Mouse (Mus musculus) liver, embryonic 13.5 days (tissue): ENCODE measurements around the gene Zbtb32. TPM values are rescaled to one million over a fixed set of nuclear protein-coding genes. Genes with fewer than 3 reads are reported as not detected.

Experiments
- ATAC-seq: fragments of 200-750 bp; cut with Nextera tagmentation; 2 replicates; pipeline ENCODE4 v1.8.0; 2017; ENCODE audit warnings: low read depth, mild to moderate bottlenecking, moderate number of reproducible peaks, moderate library complexity
- DNase-seq: peaks from one replicate; pipeline ENCODE4 v3.0.0; 2022
- H3K27ac ChIP-seq: fragments of 300-500 bp; sonication (generic); 2 replicates; pipeline ENCODE4 v1.5.1; 2015; ENCODE audit warnings: moderate library complexity, mild to moderate bottlenecking, inconsistent platforms
- H3K27me3 ChIP-seq: fragments of 300-500 bp; sonication (generic); 2 replicates; pipeline ENCODE4 v1.6.1; 2015; ENCODE audit warnings: mild to moderate bottlenecking, inconsistent platforms
- H3K36me3 ChIP-seq: fragments of 300-500 bp; sonication (generic); 2 replicates; pipeline ENCODE4 v1.6.1; 2015; ENCODE audit warnings: mild to moderate bottlenecking, inconsistent platforms
- H3K4me1 ChIP-seq: fragments of 300-500 bp; sonication (generic); replicated peaks from 2 replicates; pipeline ENCODE4 v1.6.1; 2015; ENCODE audit warnings: inconsistent platforms
- H3K4me2 ChIP-seq: fragments of 300-500 bp; sonication (generic); 2 replicates; pipeline ENCODE4 v1.6.1; 2015; ENCODE audit warnings: inconsistent platforms, mild to moderate bottlenecking, moderate library complexity
- H3K4me3 ChIP-seq: fragments of 300-500 bp; sonication (generic); replicated peaks from 2 replicates; pipeline ENCODE4 v1.5.1; 2015; ENCODE audit warnings: mild to moderate bottlenecking, inconsistent platforms
- H3K9ac ChIP-seq: fragments of 300-500 bp; sonication (generic); 2 replicates; pipeline ENCODE4 v1.6.1; 2015; ENCODE audit warnings: mild to moderate bottlenecking, inconsistent platforms
- H3K9me3 ChIP-seq: fragments of 300-500 bp; sonication (generic); replicated peaks from 2 replicates; pipeline ENCODE4 v1.6.1; 2016; ENCODE audit warnings: inconsistent platforms
- WGBS: fragments of 180-500 bp; shearing (Covaris S2); methylation state at CpG from one replicate; pipeline ENCODE4 v1.1.7; 2015; ENCODE audit not compliant: insufficient replicate concordance; 5-methylcytosine and 5-hydroxymethylcytosine counted together
- polyA plus RNA-seq: library from polyadenylated mRNA; unstranded; fragments of >200 nt; fragmentation: Nextera tagmentation; extraction: Ambion mirVana; gene quantifications from 2 replicates; pipeline ENCODE4 v1.2.1, GENCODE M21; 2015

The Zbtb32 gene
- polyA plus RNA-seq, 1 experiment from 2014 or later = 0.20 TPM

GRCm38 (mm10) chr7:30563906-30564280 lies 34.8 kb downstream of the Zbtb32 start:
- Histone ChIP-seq H3K4me1 (peaks cover 36% of the 10 kb centered on the region), H3K9ac (peak overlapping the region; percentile 81), H3K36me3 (peaks cover 43% of the 10 kb centered on the region), H3K27ac (peak overlapping the region; percentile 96), H3K9me3 (no peaks in the 10 kb centered on the region), H3K27me3 (no peaks in the 10 kb centered on the region), H3K4me2 (peak overlapping the region; percentile 89), H3K4me3 (peak overlapping the region; percentile 83)
- ATAC-seq = no peak
- WGBS = 21% methylated on average over 6 of the region's 6 CpGs
- no peak for DNase-seq

- DNase-seq (peak; percentile 92), ATAC-seq (peak; percentile 81)
- Histone ChIP-seq H3K27ac (peak within 1 kb of the TSS; percentile 96), H3K9me3 (no peaks in the 10 kb centered on the region), H3K9ac (peak within 1 kb of the TSS; percentile 81), H3K27me3 (no peaks in the 10 kb centered on the region), H3K4me1 (peaks cover 41% of the 10 kb centered on the region), H3K4me3 (peak within 1 kb of the TSS; percentile 83), H3K36me3 (peaks cover 37% of the 10 kb centered on the region), H3K4me2 (peak within 1 kb of the TSS; percentile 89)
- under 1% methylated on average over 45 of the region's 45 CpGs for WGBS
Measured at GRCm38 (mm10) chr7:30563117-30563905, 35.4 kb downstream of the Zbtb32 start, which contains the start of the genes U2af1l4, Gm49396 and Psenen. Gene U2af1l4, plus strand, starts transcription at chr7:30563301. Gene Gm49396, plus strand, starts transcription at chr7:30563344. Gene Psenen, minus strand, starts transcription at chr7:30563627.

GRCm38 (mm10) chr7:30562526-30563116 lies 36.1 kb downstream of the Zbtb32 start:
- Histone ChIP-seq H3K9ac (peak overlapping the region; percentile 81), H3K4me1 (peaks cover 48% of the 10 kb centered on the region), H3K36me3 (peaks cover 36% of the 10 kb centered on the region), H3K9me3 (no peaks in the 10 kb centered on the region), H3K4me3 (peak overlapping the region; percentile 83), H3K27ac (peak overlapping the region; percentile 84), H3K4me2 (peak overlapping the region; percentile 89), H3K27me3 (no peaks in the 10 kb centered on the region)
- ATAC-seq (peak; percentile 8; the same call in 1 of the 2 replicates), DNase-seq (no peak)
- under 1% methylated on average over 27 of the region's 27 CpGs for WGBS

GRCm38 (mm10) chr7:30560296-30560695 lies 38.4 kb downstream of the Zbtb32 start:
- peak overlapping the region; percentile 86 for H3K27ac ChIP-seq
- peak overlapping the region; percentile 67; the same call in 1 of the 2 replicates for H3K4me3 ChIP-seq
- no peak for ATAC-seq
- peaks cover 37% of the 10 kb centered on the region for H3K36me3 ChIP-seq
- no peak for DNase-seq
- WGBS = 68% methylated on average over 2 of the region's 2 CpGs
- peak overlapping the region; percentile 66 for H3K9ac ChIP-seq
- peak overlapping the region; percentile 73 for H3K4me2 ChIP-seq
- peaks cover 50% of the 10 kb centered on the region for H3K4me1 ChIP-seq
- no peaks in the 10 kb centered on the region for H3K27me3 ChIP-seq
- no peaks in the 10 kb centered on the region for H3K9me3 ChIP-seq

- peak within 1 kb of the TSS; percentile 86 for H3K27ac ChIP-seq
- H3K4me3 ChIP-seq = peak within 1 kb of the TSS; percentile 67
- ATAC-seq (peak; percentile 80), DNase-seq (peak; percentile 92)
- peaks cover 38% of the 10 kb centered on the region for H3K36me3 ChIP-seq
- WGBS = under 1% methylated on average over 20 of the region's 20 CpGs
- no peaks in the 10 kb centered on the region for H3K27me3 ChIP-seq
- H3K9me3 ChIP-seq = no peaks in the 10 kb centered on the region
- H3K4me2 ChIP-seq = peak within 1 kb of the TSS; percentile 73
- H3K9ac ChIP-seq = peak within 1 kb of the TSS; percentile 74
- H3K4me1 ChIP-seq = peaks cover 51% of the 10 kb centered on the region
Measured at GRCm38 (mm10) chr7:30559443-30559954, 39.2 kb downstream of the Zbtb32 start, which contains the start of gene Lin37. Gene Lin37, minus strand, starts transcription at chr7:30559838.

- Histone ChIP-seq H3K27me3 (no peaks in the 10 kb centered on the region), H3K9me3 (no peaks in the 10 kb centered on the region), H3K4me3 (peak overlapping the region; percentile 67), H3K4me2 (peak overlapping the region; percentile 73), H3K27ac (peak overlapping the region; percentile 86), H3K36me3 (peaks cover 44% of the 10 kb centered on the region), H3K9ac (peak overlapping the region; percentile 74), H3K4me1 (peaks cover 51% of the 10 kb centered on the region)
- ATAC-seq (peak; percentile 44), DNase-seq (peak; percentile 38)
- 8% methylated on average over 12 of the region's 12 CpGs for WGBS
Measured at GRCm38 (mm10) chr7:30558656-30559442, 39.9 kb downstream of the Zbtb32 start.

- Histone ChIP-seq H3K9me3 (no peaks in the 10 kb centered on the region), H3K4me1 (peaks cover 56% of the 10 kb centered on the region), H3K36me3 (peaks cover 44% of the 10 kb centered on the region), H3K4me3 (peak overlapping the region; percentile 67), H3K9ac (peak overlapping the region; percentile 74), H3K4me2 (peak overlapping the region; percentile 73), H3K27me3 (no peaks in the 10 kb centered on the region), H3K27ac (peak overlapping the region; percentile 86)
- DNase-seq = no peak
- 87% methylated on average over 13 of the region's 13 CpGs for WGBS
- no peak for ATAC-seq
Measured at GRCm38 (mm10) chr7:30557901-30558514, 40.7 kb downstream of the Zbtb32 start.

GRCm38 (mm10) chr7:30556894-30557536 lies 41.7 kb downstream of the Zbtb32 start:
- WGBS = 89% methylated on average over 18 of the region's 18 CpGs
- ATAC-seq (no peak), DNase-seq (no peak)
- Histone ChIP-seq H3K4me2 (0 out of 2 replicates have a peak overlapping the region, but pooled peaks have one; percentile 73), H3K27me3 (no peaks in the 10 kb centered on the region), H3K9me3 (no peaks in the 10 kb centered on the region), H3K27ac (no peak overlapping the region), H3K9ac (no peak overlapping the region), H3K36me3 (peaks cover 44% of the 10 kb centered on the region), H3K4me3 (no peak overlapping the region), H3K4me1 (peaks cover 56% of the 10 kb centered on the region)

GRCm38 (mm10) chr7:30553810-30554584 lies 44.7 kb downstream of the Zbtb32 start:
- Histone ChIP-seq H3K4me1 (peaks cover 47% of the 10 kb centered on the region), H3K27ac (no peak overlapping the region), H3K36me3 (peaks cover 41% of the 10 kb centered on the region), H3K27me3 (no peaks in the 10 kb centered on the region), H3K9me3 (no peaks in the 10 kb centered on the region), H3K9ac (peak overlapping the region; percentile 91), H3K4me2 (peak overlapping the region; percentile 92), H3K4me3 (peak overlapping the region; percentile 71)
- DNase-seq (no peak), ATAC-seq (no peak)
- WGBS = 81% methylated on average over 22 of the region's 22 CpGs
